Mouse (Mus musculus) midbrain, embryonic 10.5 days (tissue): Measurements from ENCODE around the gene Hck. TPM values are rescaled to one million over a fixed set of nuclear protein-coding genes. Genes with fewer than 3 reads are reported as not detected.

Experiments
- DNase-seq: peaks from one replicate; pipeline ENCODE4 v3.0.0-alpha.2; 2017; ENCODE audit warnings: low spot score
- H3K27ac ChIP-seq: fragments of 300-500 bp; sonication (generic); replicated peaks from 2 replicates; pipeline ENCODE4 v1.5.1; 2016; ENCODE audit warnings: mild to moderate bottlenecking
- H3K27me3 ChIP-seq: fragments of 300-500 bp; sonication (generic); 2 replicates; pipeline ENCODE4 v1.6.1; 2016; ENCODE audit warnings: low read depth, mild to moderate bottlenecking; ENCODE audit not compliant: poor library complexity, severe bottlenecking
- H3K36me3 ChIP-seq: fragments of 300-500 bp; sonication (generic); 2 replicates; pipeline ENCODE4 v1.6.1; 2016; ENCODE audit warnings: mild to moderate bottlenecking, moderate library complexity
- H3K4me1 ChIP-seq: fragments of 300-500 bp; sonication (generic); 2 replicates; pipeline ENCODE4 v1.6.1; 2016
- H3K4me3 ChIP-seq: fragments of 300-500 bp; sonication (generic); 2 replicates; pipeline ENCODE4 v1.5.1; 2016; ENCODE audit warnings: mild to moderate bottlenecking, moderate library complexity
- H3K9me3 ChIP-seq: fragments of 300-500 bp; sonication (generic); replicated peaks from 2 replicates; pipeline ENCODE4 v1.6.1; 2016; ENCODE audit warnings: mild to moderate bottlenecking
- WGBS: fragments of 180-500 bp; shearing (Covaris S2); methylation state at CpG from one replicate; pipeline ENCODE4 v1.1.7; 2016; 5-methylcytosine and 5-hydroxymethylcytosine counted together
- polyA plus RNA-seq: library from polyadenylated mRNA; unstranded; fragments of >200 nt; fragmentation: Nextera tagmentation; extraction: Ambion mirVana; gene quantifications from 2 replicates; pipeline ENCODE4 v1.2.1, GENCODE M21; 2016

The Hck gene
- polyA plus RNA-seq, 1 experiment from 2014 or later: 2.1 TPM

- DNase-seq: peak; percentile 33
- 13% methylated on average over 2 of the region's 2 CpGs for WGBS
These were observed 60.0 kb downstream of the Hck start for GRCm38 (mm10) chr2:153168134-153168820.

GRCm38 (mm10) chr2:153170490-153171224 is 62.4 kb downstream of the Hck start:
- H3K27ac ChIP-seq: no peak overlapping the region
- 90% methylated on average over 9 of the region's 9 CpGs for WGBS

More at GRCm38 (mm10) chr2:153168134-153168820, 60.0 kb downstream of the Hck start:
- H3K9me3 ChIP-seq: no peaks in the 10 kb centered on the region
- H3K27me3 ChIP-seq: peaks cover 25% of the 10 kb centered on the region
- peak overlapping the region; percentile 16; the same call in 1 of the 2 replicates for H3K4me3 ChIP-seq
- peaks cover 32% of the 10 kb centered on the region for H3K4me1 ChIP-seq
- no peak overlapping the region; the same call in 1 of the 2 replicates for H3K27ac ChIP-seq
- H3K36me3 ChIP-seq: peaks cover 48% of the 10 kb centered on the region

GRCm38 (mm10) chr2:153171966-153172365 is 63.7 kb downstream of the Hck start:
- DNase-seq: no peak
- H3K4me3 ChIP-seq: no peak overlapping the region
- H3K36me3 ChIP-seq: peaks cover 25% of the 10 kb centered on the region
- peaks cover 4% of the 10 kb centered on the region; the same call in 1 of the 2 replicates for H3K27me3 ChIP-seq
- WGBS: 95% methylated on average over 5 of the region's 5 CpGs
- no peaks in the 10 kb centered on the region for H3K9me3 ChIP-seq
- no peak overlapping the region for H3K27ac ChIP-seq
- H3K4me1 ChIP-seq: peaks cover 23% of the 10 kb centered on the region

More at GRCm38 (mm10) chr2:153170490-153171224, 62.4 kb downstream of the Hck start:
- H3K4me1 ChIP-seq: peaks cover 31% of the 10 kb centered on the region
- peaks cover 17% of the 10 kb centered on the region for H3K27me3 ChIP-seq
- no peaks in the 10 kb centered on the region for H3K9me3 ChIP-seq
- DNase-seq: no peak
- H3K36me3 ChIP-seq: peaks cover 35% of the 10 kb centered on the region
- H3K4me3 ChIP-seq: no peak overlapping the region

GRCm38 (mm10) chr2:153175995-153176570 is 67.8 kb downstream of the Hck start:
- DNase-seq: no peak
- Histone ChIP-seq H3K4me3 (no peak overlapping the region), H3K27me3 (no peaks in the 10 kb centered on the region), H3K36me3 (peaks cover 39% of the 10 kb centered on the region), H3K27ac (no peak overlapping the region), H3K4me1 (no peaks in the 10 kb centered on the region), H3K9me3 (no peaks in the 10 kb centered on the region)
- WGBS: 84% methylated on average over 8 of the region's 8 CpGs

GRCm38 (mm10) chr2:153177188-153177587 is 68.9 kb downstream of the Hck start:
- 94% methylated on average over 3 of the region's 3 CpGs for WGBS
- no peaks in the 10 kb centered on the region for H3K9me3 ChIP-seq
- H3K27me3 ChIP-seq: no peaks in the 10 kb centered on the region
- H3K27ac ChIP-seq: no peak overlapping the region
- no peaks in the 10 kb centered on the region for H3K4me1 ChIP-seq
- H3K4me3 ChIP-seq: no peak overlapping the region
- no peak for DNase-seq
- peaks cover 39% of the 10 kb centered on the region for H3K36me3 ChIP-seq

GRCm38 (mm10) chr2:153179126-153179860 is 71.0 kb downstream of the Hck start:
- Histone ChIP-seq H3K27me3 (no peaks in the 10 kb centered on the region), H3K4me3 (no peak overlapping the region), H3K9me3 (no peaks in the 10 kb centered on the region), H3K27ac (no peak overlapping the region), H3K4me1 (no peaks in the 10 kb centered on the region), H3K36me3 (peaks cover 58% of the 10 kb centered on the region)
- 89% methylated on average over 10 of the region's 10 CpGs for WGBS
- DNase-seq: no peak

- Histone ChIP-seq H3K36me3 (peaks cover 62% of the 10 kb centered on the region), H3K4me1 (no peaks in the 10 kb centered on the region), H3K27me3 (no peaks in the 10 kb centered on the region), H3K9me3 (no peaks in the 10 kb centered on the region), H3K4me3 (no peak overlapping the region), H3K27ac (no peak overlapping the region)
- no peak for DNase-seq
- 89% methylated on average over 3 of the region's 3 CpGs for WGBS
These were observed 71.7 kb downstream of the Hck start for GRCm38 (mm10) chr2:153179961-153180360.

GRCm38 (mm10) chr2:153186176-153186591 is 77.9 kb downstream of the Hck start:
- no peak for DNase-seq
- Histone ChIP-seq H3K27ac (no peak overlapping the region), H3K4me1 (no peaks in the 10 kb centered on the region), H3K27me3 (no peaks in the 10 kb centered on the region), H3K9me3 (no peaks in the 10 kb centered on the region), H3K4me3 (no peak overlapping the region), H3K36me3 (peaks cover 100% of the 10 kb centered on the region)
- WGBS: 86% methylated on average over 2 of the region's 2 CpGs

- Histone ChIP-seq H3K36me3 (peaks cover 100% of the 10 kb centered on the region), H3K4me1 (no peaks in the 10 kb centered on the region), H3K9me3 (no peaks in the 10 kb centered on the region), H3K27ac (no peak overlapping the region), H3K27me3 (no peaks in the 10 kb centered on the region), H3K4me3 (no peak overlapping the region)
- DNase-seq: no peak
- 94% methylated on average over 2 of the region's 2 CpGs for WGBS
These were observed 79.6 kb downstream of the Hck start for GRCm38 (mm10) chr2:153187848-153188247.

- H3K4me1 ChIP-seq: no peaks in the 10 kb centered on the region
- no peaks in the 10 kb centered on the region for H3K27me3 ChIP-seq
- no peak for DNase-seq
- H3K4me3 ChIP-seq: no peak overlapping the region
- no peak overlapping the region for H3K27ac ChIP-seq
- no peaks in the 10 kb centered on the region for H3K9me3 ChIP-seq
- H3K36me3 ChIP-seq: peaks cover 97% of the 10 kb centered on the region
- 86% methylated on average over 2 of the region's 2 CpGs for WGBS
These were observed 83.0 kb downstream of the Hck start for GRCm38 (mm10) chr2:153191242-153191641.

GRCm38 (mm10) chr2:153194255-153194654 is 86.0 kb downstream of the Hck start:
- 96% methylated on average over 3 of the region's 3 CpGs for WGBS
- Histone ChIP-seq H3K4me1 (no peaks in the 10 kb centered on the region), H3K4me3 (no peak overlapping the region), H3K36me3 (peaks cover 96% of the 10 kb centered on the region), H3K27ac (no peak overlapping the region), H3K27me3 (no peaks in the 10 kb centered on the region), H3K9me3 (no peaks in the 10 kb centered on the region)
- no peak for DNase-seq

GRCm38 (mm10) chr2:153198485-153198884 is 90.2 kb downstream of the Hck start:
- no peak overlapping the region for H3K4me3 ChIP-seq
- peaks cover 91% of the 10 kb centered on the region for H3K36me3 ChIP-seq
- 88% methylated on average over 5 of the region's 5 CpGs for WGBS
- no peak for DNase-seq
- no peaks in the 10 kb centered on the region for H3K27me3 ChIP-seq
- no peak overlapping the region for H3K27ac ChIP-seq
- H3K9me3 ChIP-seq: no peaks in the 10 kb centered on the region
- peaks cover 7% of the 10 kb centered on the region for H3K4me1 ChIP-seq
